Mouse (Mus musculus): ENCODE measurements around the gene Ttc7.

DNA sequence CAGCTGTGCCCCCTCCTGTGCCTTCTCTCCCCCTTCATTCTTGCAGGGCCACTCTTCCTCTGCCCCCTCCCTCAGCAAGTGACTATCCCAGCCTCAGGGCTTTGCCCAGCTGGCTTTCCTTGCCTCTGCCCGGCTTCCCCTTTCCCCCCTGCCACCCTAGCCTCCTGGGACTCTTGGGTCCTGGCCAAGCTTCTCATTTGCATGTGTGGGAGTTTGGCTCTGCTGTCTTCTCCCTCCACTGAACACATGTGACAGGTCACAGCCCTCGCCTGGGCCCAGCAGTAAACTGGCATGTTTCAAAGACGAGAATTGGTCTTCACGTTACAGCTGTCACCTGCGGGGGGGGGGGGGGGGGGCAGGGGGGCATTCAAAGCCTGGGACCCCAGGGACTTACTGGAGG is 104.4 kb downstream of the Ttc7 start:
- TF ChIP-seq EP300 (IDR thresholded peaks at IDR 0.05; ENCODE audit: low read depth) (no peak), CTCF (IDR thresholded peaks at IDR 0.05; ENCODE audit: low read depth) (no peak)
